24 mouse cellular contexts compared by ENCODE assay signal in the genomic region with DNA sequence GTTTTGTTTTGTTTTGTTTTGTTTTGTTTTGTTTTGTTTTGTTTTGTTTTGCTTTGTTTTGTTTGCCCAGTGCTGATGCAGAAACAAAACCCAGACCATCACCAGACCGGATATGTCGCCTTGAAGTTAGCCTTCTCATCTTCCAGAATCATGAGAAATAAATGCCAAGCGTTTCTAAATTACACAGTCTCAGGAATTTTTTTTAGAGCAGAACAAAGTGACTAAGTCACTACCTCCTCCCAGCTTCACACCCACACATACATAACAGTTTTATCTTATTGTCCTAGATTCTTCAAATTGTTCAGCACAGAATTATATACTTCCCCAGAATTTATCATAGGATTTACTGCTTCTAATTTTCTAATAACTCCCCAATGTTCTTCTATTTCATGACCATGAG.
DNase-seq lines count a peak whose midpoint lies in the region; TF ChIP-seq lines count a peak whose summit lies in the region.
"Had no signal": no experiment of that assay in that cellular context is flagged by ENCODE, and none has a peak within 500 bp of the region (broad histone marks: within the 10 kb centered on the region; RNA-seq: fewer than 3 reads in every experiment).

No protein-coding gene starts in this region.

- no peak for TF ChIP-seq CTCF in layer of hippocampus, adult 2 months (conservative IDR thresholded peaks at IDR 0.05)

- TF ChIP-seq POLR2A in myocyte (IDR thresholded peaks at IDR 0.05; ENCODE audit: insufficient read length, low read depth): no peak

- 0 out of 2 replicates have a peak overlapping the region, but pooled peaks have one; percentile 7 for H3K27ac ChIP-seq in layer of hippocampus, adult 2 months
- H3K27ac ChIP-seq: embryonic facial prominence, embryonic 13.5 days; embryonic facial prominence, embryonic 15.5 days; forebrain, embryonic 10.5 days; forebrain, embryonic 12.5 days had no signal

- H3K36me3 ChIP-seq in myocyte (ENCODE audit: control insufficient read depth, insufficient read depth): no peaks in the 10 kb centered on the region
- H3K36me3 ChIP-seq: embryonic facial prominence, embryonic 13.5 days; embryonic facial prominence, embryonic 15.5 days; forebrain, embryonic 10.5 days; forebrain, embryonic 12.5 days had no signal

- peak overlapping the region; percentile 56 for H3K4me2 ChIP-seq in myocyte (ENCODE audit: low read depth)
- H3K4me2 ChIP-seq: embryonic facial prominence, embryonic 13.5 days; embryonic facial prominence, embryonic 15.5 days; forebrain, embryonic 12.5 days had no signal

- H3K4me3 ChIP-seq in layer of hippocampus, adult 2 months: no peak overlapping the region
- no peak overlapping the region for H3K4me3 ChIP-seq in myocyte
- H3K4me3 ChIP-seq: embryonic facial prominence, embryonic 13.5 days; embryonic facial prominence, embryonic 15.5 days; erythroblast, embryonic 14.5 days; forebrain, embryonic 10.5 days; forebrain, embryonic 12.5 days had no signal

- H3K79me2 ChIP-seq in myocyte (ENCODE audit: control insufficient read depth, insufficient read depth): no peaks in the 10 kb centered on the region

- no peak for DNase-seq in layer of hippocampus, adult 2 months (ENCODE audit: low spot score in 2 of 2)
- DNase-seq in layer of hippocampus, postnatal 14 days (ENCODE audit: low spot score in 2 of 2): no peak
- peak; percentile 31 for DNase-seq in 3T3-L1 (ENCODE audit: low read depth, low spot score)
- peak; percentile 47 for DNase-seq in Muller cell, postnatal 12 days (ENCODE audit: inconsistent ontology term)
- DNase-seq in cerebellum, adult 8-10 months: no peak
- DNase-seq in layer of hippocampus, postnatal 10 days (ENCODE audit: low spot score in 2 of 2): no peak
- no peak for DNase-seq in T-cell, adult 2 months (ENCODE audit: low spot score)
- DNase-seq: adrenal gland, adult 2 months; adrenal gland, postnatal 10 days; adrenal gland, postnatal 25 days; B cell, adult 2 months; cerebellum, adult 11-12 months; cerebellum, adult 2 months; cerebellum, adult 9-11 months; cerebellum, postnatal 14 days; cerebellum, postnatal 36 days; embryo, embryonic 11 days had no signal

- H3ac ChIP-seq in myocyte (ENCODE audit: control insufficient read depth, insufficient read length): no peak overlapping the region

- no peaks in the 10 kb centered on the region for H3K27me3 ChIP-seq in myocyte (ENCODE audit: control insufficient read depth, insufficient read depth, insufficient read length)
- H3K27me3 ChIP-seq: embryonic facial prominence, embryonic 13.5 days; embryonic facial prominence, embryonic 15.5 days; forebrain, embryonic 12.5 days; Patski had no signal

TF ChIP-seq in myocyte, 11 proteins besides CTCF, POLR2A, EP300 and RAD21:
- TF ChIP-seq USF1 (IDR thresholded peaks at IDR 0.05; ENCODE audit: low read depth) (no peak), SRF (IDR thresholded peaks at IDR 0.05; ENCODE audit: control insufficient read depth, insufficient read length, low read depth) (no peak), TCF12 (IDR thresholded peaks at IDR 0.05; ENCODE audit: insufficient read depth, poor library complexity, severe bottlenecking) (no peak), REST (IDR thresholded peaks at IDR 0.05; ENCODE audit: insufficient read depth, insufficient read length) (no peak), TCF3 (IDR thresholded peaks at IDR 0.05; ENCODE audit: insufficient read length, low read depth) (no peak), MAX (IDR thresholded peaks at IDR 0.05; ENCODE audit: low read depth) (no peak), MYOD1 (IDR thresholded peaks at IDR 0.05; ENCODE audit: control insufficient read depth in 1 of 3, insufficient read length in 2 of 3, low read depth in 2 of 3) (no peak), POLR2AphosphoS2 (IDR thresholded peaks at IDR 0.05; ENCODE audit: insufficient read length, low read depth) (no peak), E2F4 (IDR thresholded peaks at IDR 0.05; ENCODE audit: insufficient read depth) (no peak), MYOG (IDR thresholded peaks at IDR 0.05; ENCODE audit: control insufficient read depth in 1 of 3, insufficient read depth in 1 of 3, insufficient read length in 2 of 3, low read depth in 2 of 3) (no peak), CEBPB (IDR thresholded peaks at IDR 0.05; ENCODE audit: insufficient read depth, poor library complexity, severe bottlenecking) (no peak)

Comparison
In these comparisons a context has a peak if more than half of its experiments do, and no peak if none do; other contexts are left out.
1. DNase-seq: peak in 3T3-L1 (single experiment) and Muller cell, postnatal 12 days (single experiment); none in layer of hippocampus, adult 2 months (0 of 2), layer of hippocampus, postnatal 14 days (0 of 2), cerebellum, adult 8-10 months (single experiment), layer of hippocampus, postnatal 10 days (0 of 2) and T-cell, adult 2 months (single experiment).